Mouse (Mus musculus): ENCODE measurements around the gene M1ap. TPM values are rescaled to one million over a fixed set of nuclear protein-coding genes. Genes with fewer than 3 reads are reported as not detected.

Gene M1ap
- polyA plus RNA-seq (2011; ENCODE audit: insufficient read length, low read depth, missing spikeins) = 0.78 TPM in 1 of 2 replicates, not detected in the other

DNA sequence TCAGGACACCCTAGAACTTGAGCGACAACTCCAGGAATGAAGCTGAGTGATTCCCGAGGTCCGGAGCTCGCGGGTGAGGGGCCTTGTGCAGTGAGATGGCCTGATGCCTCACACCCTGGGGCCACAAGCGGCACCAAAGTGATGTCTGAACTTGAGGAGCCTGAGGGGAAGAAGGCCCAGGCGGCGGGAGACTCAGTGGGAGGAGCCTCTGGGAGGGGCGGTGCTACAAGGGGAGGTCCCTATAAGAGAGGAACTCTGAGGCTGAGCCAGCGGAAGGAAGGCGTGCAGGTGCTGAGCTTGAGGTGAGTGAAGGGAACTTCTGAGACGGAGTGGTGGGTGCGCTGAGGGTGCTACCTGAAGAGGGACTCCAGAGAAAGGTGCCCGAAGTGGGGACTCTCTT is at the start of gene M1ap:
TSS of gene M1ap (plus strand) at position 252 of the 400 bp plus-strand sequence.
- Histone ChIP-seq H3K27ac (ENCODE audit: insufficient read depth, low read length) (no peak within 1 kb of the TSS), H3K4me1 (ENCODE audit: control insufficient read depth, insufficient read depth, low read length) (no peaks in the 10 kb centered on the region), H3K4me3 (ENCODE audit: insufficient read depth, low read length) (no peak within 1 kb of the TSS)
- TF ChIP-seq CTCF (IDR thresholded peaks at IDR 0.05; ENCODE audit: borderline replicate concordance, insufficient read depth, low read length) (no peak), POLR2A (IDR thresholded peaks at IDR 0.05; ENCODE audit: low read depth, low read length) (no peak)

DNA sequence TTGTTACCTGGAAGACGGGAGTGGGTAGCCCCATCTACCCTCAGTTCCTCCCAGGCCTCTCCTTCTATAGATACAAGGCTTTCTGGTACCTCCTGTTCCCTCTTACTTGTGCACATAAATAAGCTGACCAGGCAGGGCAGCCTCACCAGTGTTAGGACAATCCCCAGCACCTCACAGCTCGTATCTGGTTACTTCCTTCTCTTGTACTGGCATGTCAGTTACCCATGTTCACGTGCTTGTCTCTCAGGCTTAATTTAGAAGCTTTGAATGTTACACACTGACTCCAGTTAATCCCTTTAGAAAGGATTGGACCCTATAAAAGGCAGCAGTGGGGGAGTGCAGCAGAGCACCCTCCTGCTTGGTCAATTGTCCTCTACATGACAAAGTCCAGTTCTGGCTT is 49.4 kb upstream of the M1ap start:
- no peak for TF ChIP-seq CTCF (IDR thresholded peaks at IDR 0.05; ENCODE audit: borderline replicate concordance, insufficient read depth, low read length)
- TF ChIP-seq POLR2A (IDR thresholded peaks at IDR 0.05; ENCODE audit: low read depth, low read length) = no peak
- no peak overlapping the region for H3K27ac ChIP-seq (ENCODE audit: insufficient read depth, low read length)
- H3K4me3 ChIP-seq (ENCODE audit: insufficient read depth, low read length) = no peak overlapping the region
- H3K4me1 ChIP-seq (ENCODE audit: control insufficient read depth, insufficient read depth, low read length) = no peaks in the 10 kb centered on the region

DNA sequence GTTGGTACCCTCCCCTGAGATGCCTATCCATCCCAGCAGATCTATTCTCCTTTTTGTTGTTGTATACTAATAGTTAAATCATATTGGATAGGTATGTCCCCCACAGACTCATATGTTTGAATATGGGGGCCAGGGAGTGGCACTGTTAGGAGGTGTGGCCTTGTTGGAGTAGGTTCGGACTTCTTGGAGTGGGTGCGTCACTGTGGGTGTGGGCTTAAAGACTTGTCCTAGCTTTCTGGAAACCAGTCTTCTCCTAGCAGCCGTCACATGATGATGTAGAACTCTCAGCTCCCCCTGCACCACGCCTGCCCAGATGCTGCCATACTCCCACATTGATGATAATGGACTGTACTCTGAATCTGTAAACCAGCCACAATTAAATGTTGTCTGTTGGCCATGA is 48.5 kb upstream of the M1ap start:
- Histone ChIP-seq H3K4me1 (ENCODE audit: control insufficient read depth, insufficient read depth, low read length) (no peaks in the 10 kb centered on the region), H3K27ac (ENCODE audit: insufficient read depth, low read length) (no peak overlapping the region), H3K4me3 (ENCODE audit: insufficient read depth, low read length) (no peak overlapping the region)
- no peak for TF ChIP-seq POLR2A (IDR thresholded peaks at IDR 0.05; ENCODE audit: low read depth, low read length)
- no peak for TF ChIP-seq CTCF (IDR thresholded peaks at IDR 0.05; ENCODE audit: borderline replicate concordance, insufficient read depth, low read length)

DNA sequence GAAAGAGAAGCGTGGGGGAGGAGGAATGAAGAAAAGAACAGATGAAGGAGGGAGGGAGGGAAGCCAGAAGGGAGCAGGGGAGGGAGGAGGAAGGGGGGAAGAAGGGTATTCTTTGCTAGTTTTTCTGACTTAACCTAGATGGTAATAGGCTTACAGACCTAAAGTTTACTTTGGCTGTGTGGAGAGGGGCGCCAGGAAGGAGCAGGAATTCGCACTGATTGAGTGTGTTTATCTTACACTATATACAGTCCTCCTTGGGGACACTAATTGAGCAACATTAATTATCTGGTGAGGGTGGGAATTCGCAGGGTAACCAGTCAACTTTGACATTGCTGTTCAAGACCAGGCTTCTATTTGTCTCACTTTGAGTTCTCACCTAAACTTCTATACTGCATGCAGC is 48.0 kb upstream of the M1ap start:
- H3K4me3 ChIP-seq (ENCODE audit: insufficient read depth, low read length) = no peak overlapping the region
- H3K27ac ChIP-seq (ENCODE audit: insufficient read depth, low read length) = no peak overlapping the region
- H3K4me1 ChIP-seq (ENCODE audit: control insufficient read depth, insufficient read depth, low read length) = no peaks in the 10 kb centered on the region
- no peak for TF ChIP-seq POLR2A (IDR thresholded peaks at IDR 0.05; ENCODE audit: low read depth, low read length)
- no peak for TF ChIP-seq CTCF (IDR thresholded peaks at IDR 0.05; ENCODE audit: borderline replicate concordance, insufficient read depth, low read length)

DNA sequence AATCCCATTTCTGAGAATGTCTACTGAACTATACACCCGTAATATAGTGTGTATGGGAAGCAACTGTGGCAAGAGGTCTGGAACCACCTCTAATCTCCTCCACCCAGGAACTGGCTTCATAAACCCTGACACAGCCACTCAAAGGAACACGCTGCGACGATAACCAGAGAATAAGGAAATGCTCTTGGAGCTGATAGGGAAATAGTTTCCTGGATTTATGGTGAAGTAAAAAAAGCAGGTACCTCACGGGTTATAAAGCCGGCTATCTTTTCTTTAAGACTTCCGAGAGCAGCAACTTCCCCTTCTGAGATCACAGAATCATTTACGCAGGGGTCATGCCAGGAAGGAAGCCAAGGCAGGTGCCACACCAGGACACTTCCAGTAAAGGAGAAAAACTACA is 44.1 kb upstream of the M1ap start:
- no peaks in the 10 kb centered on the region for H3K4me1 ChIP-seq (ENCODE audit: control insufficient read depth, insufficient read depth, low read length)
- H3K27ac ChIP-seq (ENCODE audit: insufficient read depth, low read length) = no peak overlapping the region
- no peak overlapping the region for H3K4me3 ChIP-seq (ENCODE audit: insufficient read depth, low read length)
- TF ChIP-seq POLR2A (IDR thresholded peaks at IDR 0.05; ENCODE audit: low read depth, low read length) (no peak), CTCF (IDR thresholded peaks at IDR 0.05; ENCODE audit: borderline replicate concordance, insufficient read depth, low read length) (no peak)

DNA sequence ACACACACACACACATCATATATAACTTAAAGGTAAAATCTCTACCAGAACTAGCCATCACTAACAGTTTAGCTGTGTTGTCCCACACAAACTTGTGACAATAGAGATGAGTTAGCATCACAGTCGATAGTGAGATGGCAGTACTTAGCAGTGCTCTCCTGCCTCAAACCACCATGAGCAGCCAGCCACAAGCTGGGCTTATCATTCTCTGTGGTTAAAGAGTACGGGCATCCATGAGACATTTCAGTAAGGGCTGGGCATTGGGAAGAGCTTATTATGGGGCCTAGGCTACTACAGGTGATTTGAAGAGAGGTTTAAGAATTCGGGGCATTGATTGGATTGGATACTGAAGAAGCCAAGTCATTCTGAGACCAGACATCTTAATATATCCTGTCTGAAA is 39.7 kb upstream of the M1ap start:
- TF ChIP-seq CTCF (IDR thresholded peaks at IDR 0.05; ENCODE audit: borderline replicate concordance, insufficient read depth, low read length) = no peak
- no peak for TF ChIP-seq POLR2A (IDR thresholded peaks at IDR 0.05; ENCODE audit: low read depth, low read length)
- peaks cover 7% of the 10 kb centered on the region; the same call in 1 of the 2 replicates for H3K4me1 ChIP-seq (ENCODE audit: control insufficient read depth, insufficient read depth, low read length)
- no peak overlapping the region for H3K27ac ChIP-seq (ENCODE audit: insufficient read depth, low read length)
- no peak overlapping the region for H3K4me3 ChIP-seq (ENCODE audit: insufficient read depth, low read length)

DNA sequence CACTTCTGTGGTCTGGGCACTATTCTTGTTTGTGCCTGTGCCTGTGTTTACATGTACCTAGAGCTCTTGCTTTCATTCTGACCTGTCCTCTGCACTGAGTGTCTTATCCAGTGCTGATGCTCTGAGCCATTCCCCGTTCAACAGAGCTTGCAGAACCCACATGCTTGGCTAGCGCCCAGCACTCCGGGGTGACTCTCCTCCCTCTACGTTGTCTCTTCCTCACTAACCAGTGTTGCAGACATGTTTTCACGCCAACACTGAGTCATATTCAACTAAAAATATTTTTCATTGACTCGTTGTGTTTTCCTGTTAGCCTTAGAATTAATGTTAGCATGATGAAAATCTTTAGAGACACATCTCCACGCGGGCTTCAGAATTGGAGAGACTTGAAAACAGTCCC is 38.7 kb upstream of the M1ap start:
- Histone ChIP-seq H3K27ac (ENCODE audit: insufficient read depth, low read length) (peak overlapping the region; percentile 38; the same call in 1 of the 2 replicates), H3K4me3 (ENCODE audit: insufficient read depth, low read length) (no peak overlapping the region), H3K4me1 (ENCODE audit: control insufficient read depth, insufficient read depth, low read length) (peaks cover 7% of the 10 kb centered on the region; the same call in 1 of the 2 replicates)
- TF ChIP-seq CTCF (IDR thresholded peaks at IDR 0.05; ENCODE audit: borderline replicate concordance, insufficient read depth, low read length) = no peak
- no peak for TF ChIP-seq POLR2A (IDR thresholded peaks at IDR 0.05; ENCODE audit: low read depth, low read length)

DNA sequence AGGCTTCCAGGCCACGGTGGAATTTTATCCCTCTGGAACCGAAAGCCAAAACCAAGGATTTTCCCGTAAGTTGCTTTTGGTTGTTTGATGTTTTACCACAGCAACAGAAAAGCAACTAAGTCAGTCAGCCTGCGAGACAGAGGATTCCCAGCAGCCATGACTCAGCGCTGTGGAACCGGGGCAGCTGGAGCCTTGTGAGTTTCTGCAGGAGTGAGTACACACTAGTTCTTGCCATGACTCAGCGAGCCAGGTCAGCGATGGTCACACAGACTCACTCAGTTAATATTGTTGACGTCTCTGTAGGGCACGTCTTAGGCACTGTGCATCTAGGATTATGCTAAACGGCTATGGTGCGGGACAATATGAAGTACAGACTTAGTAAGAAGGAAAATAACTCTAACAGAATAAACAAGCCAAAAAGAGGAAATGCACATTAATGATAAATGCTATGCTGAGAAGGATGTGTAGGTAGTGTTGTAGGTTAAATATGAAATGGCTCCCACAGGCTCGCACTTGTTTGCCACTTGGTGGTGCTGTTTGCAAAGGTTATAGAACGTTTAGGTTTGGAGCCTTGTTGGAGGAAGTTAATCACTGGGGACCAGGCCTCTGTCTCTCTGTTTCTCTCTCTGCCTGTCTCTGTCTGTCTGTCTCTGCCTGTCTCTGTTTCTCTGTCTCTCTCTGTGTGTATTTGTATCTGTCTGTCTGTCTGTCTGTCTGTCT is 37.4 kb upstream of the M1ap start:
- no peak for TF ChIP-seq POLR2A (IDR thresholded peaks at IDR 0.05; ENCODE audit: low read depth, low read length)
- TF ChIP-seq CTCF (IDR thresholded peaks at IDR 0.05; ENCODE audit: borderline replicate concordance, insufficient read depth, low read length) = 0 out of 2 replicates have a peak, but pooled peaks have one; percentile 7

DNA sequence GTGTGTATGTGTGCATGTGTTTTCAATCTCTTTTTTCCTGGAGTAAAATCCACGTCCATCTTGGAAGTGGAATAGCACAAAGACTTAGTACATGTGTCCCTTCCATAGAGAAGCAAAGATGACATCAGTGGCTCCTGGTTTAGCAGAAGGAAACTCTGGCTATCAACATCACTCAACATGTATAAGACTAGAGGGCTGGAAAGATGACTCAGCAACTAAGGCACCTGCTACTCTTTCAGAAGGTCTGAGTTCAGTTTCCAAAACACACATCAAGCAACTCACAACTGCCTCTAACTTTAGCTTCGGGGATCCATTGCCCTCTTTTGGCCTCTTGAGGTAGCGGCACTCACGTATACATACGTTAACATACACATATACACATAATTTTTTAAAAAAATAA is 35.4 kb upstream of the M1ap start:
- TF ChIP-seq CTCF (IDR thresholded peaks at IDR 0.05; ENCODE audit: borderline replicate concordance, insufficient read depth, low read length) (no peak), POLR2A (IDR thresholded peaks at IDR 0.05; ENCODE audit: low read depth, low read length) (no peak)
- no peak overlapping the region for H3K27ac ChIP-seq (ENCODE audit: insufficient read depth, low read length)
- no peak overlapping the region for H3K4me3 ChIP-seq (ENCODE audit: insufficient read depth, low read length)
- peaks cover 7% of the 10 kb centered on the region; the same call in 1 of the 2 replicates for H3K4me1 ChIP-seq (ENCODE audit: control insufficient read depth, insufficient read depth, low read length)

More for the DNA sequence above, 37.4 kb upstream of the M1ap start:
- Histone ChIP-seq H3K4me3 (ENCODE audit: insufficient read depth, low read length) (no peak overlapping the region), H3K4me1 (ENCODE audit: control insufficient read depth, insufficient read depth, low read length) (peaks cover 7% of the 10 kb centered on the region; the same call in 1 of the 2 replicates), H3K27ac (ENCODE audit: insufficient read depth, low read length) (peak overlapping the region; percentile 97)

All from embryonic fibroblast, embryonic 13.5 days (primary cell).